Mouse (Mus musculus) MEL (cell line): Measurements from ENCODE around the gene Zeb2. TPM values are rescaled to one million over a fixed set of nuclear protein-coding genes. Genes with fewer than 3 reads are reported as not detected.

Experiments used
- DNase-seq: peaks from one replicate; pipeline ENCODE4 v3.0.0; 2011; ENCODE audit warnings: low read depth, low spot score
- H3K27ac ChIP-seq: 2 replicates; pipeline ENCODE4 v1.5.1; 2012; ENCODE audit warnings: low read depth, mild to moderate bottlenecking, control low read depth, low read length, moderate library complexity; ENCODE audit not compliant: control insufficient read depth
- H3K27me3 ChIP-seq, 2 experiments: fragments of 150-350 bp in 1 of 2; sonication (generic) in 1 of 2; 2 replicates each; pipeline ENCODE4 v1.6.1; 2012; ENCODE audit warnings: low read length in 2 of 2, mild to moderate bottlenecking in 2 of 2, improper control_type of control experiment in 1 of 2, moderate library complexity in 1 of 2; ENCODE audit not compliant: insufficient read depth in 2 of 2, control insufficient read depth in 1 of 2
- H3K36me3 ChIP-seq, 2 experiments: 2 replicates each; pipeline ENCODE4 v1.6.1; 2012 to 2014; ENCODE audit warnings: low read length in 2 of 2, improper control_type of control experiment in 1 of 2, inconsistent platforms in 1 of 2, mild to moderate bottlenecking in 1 of 2; ENCODE audit not compliant: insufficient read depth in 2 of 2, control insufficient read depth in 1 of 2
- H3K4me1 ChIP-seq, 2 experiments: fragments of 150-350 bp in 1 of 2; sonication (generic) in 1 of 2; 2 replicates each; pipeline ENCODE4 v1.6.1; 2012; ENCODE audit warnings: low read length in 2 of 2, improper control_type of control experiment in 1 of 2, mild to moderate bottlenecking in 1 of 2; ENCODE audit not compliant: insufficient read depth in 2 of 2, control insufficient read depth in 1 of 2
- H3K4me3 ChIP-seq, 2 experiments: fragments of 150-350 bp in 1 of 2; sonication (generic) in 1 of 2; 2 replicates each; pipeline ENCODE4 v1.5.1; 2012; ENCODE audit warnings: low read depth in 2 of 2, low read length in 2 of 2, mild to moderate bottlenecking in 2 of 2, moderate library complexity in 2 of 2, control low read depth in 1 of 2, improper control_type of control experiment in 1 of 2; ENCODE audit not compliant: control insufficient read depth in 1 of 2, insufficient read depth in 1 of 2
- H3K79me2 ChIP-seq: 2 replicates; pipeline ENCODE4 v1.6.1; 2012; ENCODE audit warnings: mild to moderate bottlenecking, low read length, moderate library complexity; ENCODE audit not compliant: control insufficient read depth, poor library complexity, insufficient read depth
- H3K9ac ChIP-seq: 2 replicates; pipeline ENCODE4 v1.6.1; 2012; ENCODE audit warnings: low read depth, mild to moderate bottlenecking, control low read depth, low read length, moderate library complexity; ENCODE audit not compliant: control insufficient read depth, poor library complexity, severe bottlenecking
- H3K9me3 ChIP-seq: fragments of 150-350 bp; sonication (generic); replicated peaks from 2 replicates; pipeline ENCODE4 v1.6.1; 2012; ENCODE audit warnings: mild to moderate bottlenecking, low read length, improper control_type of control experiment, moderate library complexity; ENCODE audit not compliant: insufficient read depth
- BHLHE40 ChIP-seq: IDR thresholded peaks from 2 replicates; pipeline ENCODE4 v1.6.1; 2012; ENCODE audit warnings: low read depth, mild to moderate bottlenecking, inconsistent platforms, low read length, improper control_type of control experiment, borderline replicate concordance
- CHD2 ChIP-seq: IDR thresholded peaks from 2 replicates; pipeline ENCODE4 v1.6.1; 2011; ENCODE audit warnings: low read length, improper control_type of control experiment
- CTCF ChIP-seq, 3 experiments: IDR thresholded peaks in 2 of 3; conservative IDR thresholded peaks in 1 of 3; 2 replicates each; pipeline ENCODE4 v1.5.1; 2011 to 2012; ENCODE audit warnings: low read length in 3 of 3, low read depth in 2 of 3, mild to moderate bottlenecking in 2 of 3, improper control_type of control experiment in 1 of 3, inconsistent platforms in 1 of 3, mixed read lengths in 1 of 3, moderate library complexity in 1 of 3; ENCODE audit not compliant: control insufficient read depth in 1 of 3, insufficient read depth in 1 of 3, poor library complexity in 1 of 3, severe bottlenecking in 1 of 3
- E2F4 ChIP-seq: IDR thresholded peaks from 2 replicates; pipeline ENCODE4 v1.6.1; 2011; ENCODE audit warnings: low read depth, low read length, improper control_type of control experiment, borderline replicate concordance
- ELF1 ChIP-seq: IDR thresholded peaks from 2 replicates; pipeline ENCODE4 v1.6.1; 2014; ENCODE audit warnings: low read depth, mild to moderate bottlenecking, inconsistent platforms, low read length, improper control_type of control experiment, moderate library complexity
- GABPA ChIP-seq: IDR thresholded peaks from 2 replicates; pipeline ENCODE4 v1.6.1; 2012; ENCODE audit warnings: low read depth, mild to moderate bottlenecking, inconsistent platforms, low read length, improper control_type of control experiment, moderate library complexity
- GATA1 ChIP-seq: IDR thresholded peaks from 2 replicates; pipeline ENCODE4 v1.6.1; 2011; ENCODE audit warnings: low read depth, low read length, improper control_type of control experiment
- KAT2A ChIP-seq: conservative IDR thresholded peaks from 2 replicates; pipeline ENCODE4 v1.6.1; 2012; ENCODE audit warnings: low read depth, low read length, improper control_type of control experiment, inconsistent platforms
- MAFK ChIP-seq: IDR thresholded peaks from 2 replicates; pipeline ENCODE4 v1.6.1; 2011; ENCODE audit warnings: low read depth, mild to moderate bottlenecking, low read length, improper control_type of control experiment, borderline replicate concordance
- MAX ChIP-seq: IDR thresholded peaks from 2 replicates; pipeline ENCODE4 v1.6.1; 2011; ENCODE audit warnings: low read length, improper control_type of control experiment
- MAZ ChIP-seq: IDR thresholded peaks from 2 replicates; pipeline ENCODE4 v1.6.1; 2012; ENCODE audit warnings: low read depth, mild to moderate bottlenecking, inconsistent platforms, low read length, improper control_type of control experiment
- MXI1 ChIP-seq: IDR thresholded peaks from 2 replicates; pipeline ENCODE4 v1.6.1; 2011; ENCODE audit warnings: mild to moderate bottlenecking, low read depth, low read length, improper control_type of control experiment
- MYB ChIP-seq: IDR thresholded peaks from 2 replicates; pipeline ENCODE4 v1.6.1; 2011; ENCODE audit warnings: mild to moderate bottlenecking, low read depth, low read length, improper control_type of control experiment
- POLR2AphosphoS2 ChIP-seq: IDR thresholded peaks from 2 replicates; pipeline ENCODE4 v1.6.1; 2011; ENCODE audit warnings: low read length, improper control_type of control experiment
- RAD21 ChIP-seq: IDR thresholded peaks from 2 replicates; pipeline ENCODE4 v1.6.1; 2011; ENCODE audit warnings: mild to moderate bottlenecking, low read depth, low read length, improper control_type of control experiment
- RCOR1 ChIP-seq: IDR thresholded peaks from 2 replicates; pipeline ENCODE4 v1.6.1; 2012; ENCODE audit warnings: low read depth, mild to moderate bottlenecking, inconsistent platforms, low read length, improper control_type of control experiment
- SIN3A ChIP-seq: IDR thresholded peaks from 2 replicates; pipeline ENCODE4 v1.6.1; 2012; ENCODE audit warnings: low read length, improper control_type of control experiment, inconsistent platforms
- SMC3 ChIP-seq: IDR thresholded peaks from 2 replicates; pipeline ENCODE4 v1.6.1; 2011; ENCODE audit warnings: low read depth, low read length, improper control_type of control experiment
- TBP ChIP-seq: IDR thresholded peaks from 2 replicates; pipeline ENCODE4 v1.8.0; 2011; ENCODE audit warnings: low read depth, low read length, improper control_type of control experiment
- UBTF ChIP-seq: IDR thresholded peaks from 2 replicates; pipeline ENCODE4 v1.6.1; 2012; ENCODE audit warnings: low read depth, mild to moderate bottlenecking, inconsistent platforms, low read length, improper control_type of control experiment, moderate library complexity, borderline replicate concordance; ENCODE audit not compliant: insufficient read depth
- USF1 ChIP-seq: IDR thresholded peaks from 2 replicates; pipeline ENCODE4 v1.6.1; 2014; ENCODE audit warnings: low read depth, mild to moderate bottlenecking, inconsistent platforms, low read length, improper control_type of control experiment, moderate library complexity
- USF2 ChIP-seq, 2 experiments: IDR thresholded peaks; 2 replicates each; pipeline ENCODE4 v1.6.1; 2011 to 2012; ENCODE audit warnings: improper control_type of control experiment in 2 of 2, low read length in 2 of 2, borderline replicate concordance in 1 of 2, inconsistent platforms in 1 of 2, low read depth in 1 of 2, mild to moderate bottlenecking in 1 of 2; ENCODE audit not compliant: insufficient read depth in 1 of 2
- ZKSCAN1 ChIP-seq: IDR thresholded peaks from 2 replicates; pipeline ENCODE4 v1.6.1; 2012; ENCODE audit warnings: low read depth, mild to moderate bottlenecking, inconsistent platforms, low read length, improper control_type of control experiment, moderate library complexity
- ZNF384 ChIP-seq: IDR thresholded peaks from 2 replicates; pipeline ENCODE4 v1.6.1; 2012; ENCODE audit warnings: low read depth, mild to moderate bottlenecking, inconsistent platforms, low read length, improper control_type of control experiment
- polyA plus RNA-seq, 2 experiments: library from polyadenylated mRNA; stranded (reverse) in 1 of 2; unstranded in 1 of 2; fragments of >175 nt in 1 of 2; fragments of >200 nt in 1 of 2; gene quantifications; 2 replicates each; pipeline versions ENCODE4 v1.2.1 to v1.2.4; 2012; ENCODE audit warnings: low replicate concordance in 2 of 2, low read depth in 1 of 2; ENCODE audit not compliant: insufficient read length in 2 of 2, insufficient read depth in 1 of 2, missing spikeins in 1 of 2
- total RNA-seq: library from RNA; depleted of rRNA; stranded (reverse); fragments of 300-350 nt; gene quantifications from 2 replicates; pipeline ENCODE4 v1.2.3, GENCODE M21; 2012

The Zeb2 gene
- total and polyA plus RNA-seq, 3 experiments, result 12.8 to 12.9 TPM; not detected in 1

GRCm38 (mm10) chr2:45063300-45063890, 53.8 kb downstream of the Zeb2 start:
- Histone ChIP-seq H3K36me3 (peaks cover 3 to 14% of the 10 kb centered on the region in 2 experiments), H3K9me3 (no peaks in the 10 kb centered on the region), H3K4me3 (no peak overlapping the region), H3K9ac (no peak overlapping the region), H3K79me2 (peaks cover 18% of the 10 kb centered on the region), H3K4me1 (peaks cover under 1 to 14% of the 10 kb centered on the region in 2 experiments; a peak in 2 of 4 replicates), H3K27me3 (no peaks in the 10 kb centered on the region), H3K27ac (no peak overlapping the region)
- TF ChIP-seq POLR2AphosphoS2 (no peak), BHLHE40 (no peak), GABPA (no peak), UBTF (no peak), E2F4 (no peak), RAD21 (no peak), ELF1 (no peak), ZKSCAN1 (no peak), USF2 (IDR thresholded peaks at IDR 0.05; ENCODE audit: borderline replicate concordance in 1 of 2, insufficient read depth in 1 of 2, low read depth in 1 of 2, low read length in 2 of 2) (no peak), USF1 (no peak), MYB (no peak), MAFK (no peak), MAZ (no peak), SMC3 (no peak), SIN3A (no peak), TBP (no peak)
- no peak for DNase-seq

- Histone ChIP-seq H3K9me3 (no peaks in the 10 kb centered on the region), H3K4me1 (peaks cover 1 to 11% of the 10 kb centered on the region in 2 experiments; a peak in 2 of 4 replicates), H3K79me2 (peaks cover 15% of the 10 kb centered on the region), H3K4me3 (no peak overlapping the region), H3K9ac (no peak overlapping the region), H3K36me3 (peaks cover 3 to 15% of the 10 kb centered on the region in 2 experiments), H3K27me3 (no peaks in the 10 kb centered on the region), H3K27ac (no peak overlapping the region)
- no peak for TF ChIP-seq SIN3A
- no peak for TF ChIP-seq CHD2
- TF ChIP-seq MXI1, result no peak
- TF ChIP-seq RCOR1, result no peak
- no peak for TF ChIP-seq MAX
- no peak for TF ChIP-seq POLR2AphosphoS2
- TF ChIP-seq ZNF384, result no peak
- TF ChIP-seq KAT2A, result no peak
- TF ChIP-seq GATA1, result no peak
- no peak for TF ChIP-seq BHLHE40
- TF ChIP-seq CTCF (IDR thresholded peaks at IDR 0.05 in 2 of 3, conservative IDR thresholded peaks at IDR 0.05 in 1 of 3; ENCODE audit: control insufficient read depth in 1 of 3, insufficient read depth in 1 of 3, low read depth in 2 of 3, low read length in 3 of 3, poor library complexity in 1 of 3, severe bottlenecking in 1 of 3), result no peak
- no peak for TF ChIP-seq MYB
- DNase-seq, result no peak
These were observed 55.1 kb downstream of the Zeb2 start for GRCm38 (mm10) chr2:45062136-45062535.
